Mouse (Mus musculus) forebrain, postnatal 0 days (tissue): ENCODE measurements at regions not wholly inside any gene's neighbourhood (a gene's known extent, or its start where the extent isn't known, plus 50 kb on each side); places are given as distances from the start of the nearest gene placed in this dataset.
A peak's percentile ranks its signal among the peaks of the same experiment; 100 is the strongest.
"Not testable (repeated sequence)": the region's sequence is repeated elsewhere in the genome, so short reads cannot be mapped to it uniquely, and the experiment has no call there.

Experiments used
- ATAC-seq: fragments of 200-750 bp; cut with Nextera tagmentation; 2 replicates; pipeline ENCODE4 v1.8.0; 2017; ENCODE audit warnings: mild to moderate bottlenecking, moderate library complexity
- DNase-seq: peaks from one replicate; pipeline ENCODE4 v3.0.0-alpha.2; 2015
- H3K27ac ChIP-seq: fragments of 300-500 bp; sonication (generic); 2 replicates; pipeline ENCODE4 v1.5.1; 2014; ENCODE audit warnings: low read depth, mild to moderate bottlenecking, antibody characterized with exemption, low read length, moderate library complexity, mixed read lengths
- H3K27me3 ChIP-seq: fragments of 300-500 bp; sonication (generic); 2 replicates; pipeline ENCODE4 v1.6.1; 2014; ENCODE audit warnings: mild to moderate bottlenecking, low read length, mixed read lengths; ENCODE audit not compliant: insufficient read depth
- H3K36me3 ChIP-seq: fragments of 300-500 bp; sonication (generic); 2 replicates; pipeline ENCODE4 v1.6.1; 2014; ENCODE audit warnings: mild to moderate bottlenecking, moderate library complexity; ENCODE audit not compliant: insufficient read depth
- H3K4me1 ChIP-seq: fragments of 300-500 bp; sonication (generic); 2 replicates; pipeline ENCODE4 v1.6.1; 2014; ENCODE audit warnings: antibody characterized with exemption; ENCODE audit not compliant: insufficient read depth
- H3K4me2 ChIP-seq: fragments of 300-500 bp; sonication (generic); 2 replicates; pipeline ENCODE4 v1.6.1; 2014; ENCODE audit warnings: low read depth, mild to moderate bottlenecking, moderate library complexity
- H3K4me3 ChIP-seq: fragments of 300-500 bp; sonication (generic); 2 replicates; pipeline ENCODE4 v1.5.1; 2014; ENCODE audit warnings: low read depth, low read length, mixed read lengths
- H3K9ac ChIP-seq: fragments of 300-500 bp; sonication (generic); 2 replicates; pipeline ENCODE4 v1.6.1; 2014; ENCODE audit warnings: mild to moderate bottlenecking
- H3K9me3 ChIP-seq: fragments of 300-500 bp; sonication (generic); 2 replicates; pipeline ENCODE4 v1.6.1; 2016; ENCODE audit warnings: low read length
- CTCF ChIP-seq: sonication (generic); IDR thresholded peaks from 2 replicates; pipeline ENCODE4 v1.5.1; 2016; ENCODE audit warnings: antibody characterized with exemption, control low read depth, low read depth
- WGBS: fragments of 180-500 bp; shearing (Covaris S2); extraction: QIAGEN DNeasy Blood & Tissue Kit; methylation state at CpG from one replicate; pipeline ENCODE4 v1.1.7; 2014; 5-methylcytosine and 5-hydroxymethylcytosine counted together

- Histone ChIP-seq H3K36me3 (no peaks in the 10 kb centered on the region), H3K4me3 (no peak overlapping the region), H3K4me1 (peaks cover 2% of the 10 kb centered on the region), H3K9ac (no peak overlapping the region), H3K9me3 (no peaks in the 10 kb centered on the region), H3K27me3 (0 out of 2 replicates have a peak, but pooled peaks cover 3% of the 10 kb centered on the region), H3K27ac (no peak overlapping the region), H3K4me2 (no peak overlapping the region)
- TF ChIP-seq CTCF = no peak
- ATAC-seq (peak; percentile 68), DNase-seq (peak; percentile 61)
- WGBS = 37% methylated on average over 8 of the region's 8 CpGs
These were observed 78.4 kb downstream of the Cpn2 start for GRCm38 (mm10) chr16:30188769-30189430.

- TF ChIP-seq CTCF = no peak
These were observed 76.9 kb downstream of the Cpn2 start for GRCm38 (mm10) chr16:30190351-30190750.

GRCm38 (mm10) chr16:30190935-30191514, 76.3 kb downstream of the Cpn2 start:
- H3K4me2 ChIP-seq = no peak overlapping the region
- peaks cover 8% of the 10 kb centered on the region for H3K4me1 ChIP-seq
- H3K9me3 ChIP-seq = no peaks in the 10 kb centered on the region
- no peak overlapping the region for H3K9ac ChIP-seq
- H3K27me3 ChIP-seq = 0 out of 2 replicates have a peak, but pooled peaks cover 3% of the 10 kb centered on the region
- H3K27ac ChIP-seq = no peak overlapping the region
- WGBS = 88% methylated on average over 15 of the region's 15 CpGs
- no peaks in the 10 kb centered on the region for H3K36me3 ChIP-seq
- H3K4me3 ChIP-seq = no peak overlapping the region
- no peak for TF ChIP-seq CTCF
- DNase-seq (no peak), ATAC-seq (no peak)

More at GRCm38 (mm10) chr16:30190351-30190750, 76.9 kb downstream of the Cpn2 start:
- no peak for DNase-seq
- H3K4me3 ChIP-seq = no peak overlapping the region
- ATAC-seq = no peak
- H3K9ac ChIP-seq = no peak overlapping the region
- no peak overlapping the region for H3K27ac ChIP-seq
- no peaks in the 10 kb centered on the region for H3K36me3 ChIP-seq
- H3K27me3 ChIP-seq = 0 out of 2 replicates have a peak, but pooled peaks cover 3% of the 10 kb centered on the region
- H3K4me1 ChIP-seq = peaks cover 8% of the 10 kb centered on the region
- 83% methylated on average over 11 of the region's 11 CpGs for WGBS
- H3K4me2 ChIP-seq = no peak overlapping the region
- no peaks in the 10 kb centered on the region for H3K9me3 ChIP-seq

GRCm38 (mm10) chr16:30193294-30194261, 73.7 kb downstream of the Cpn2 start:
- no peak overlapping the region for H3K27ac ChIP-seq
- WGBS = 35% methylated on average over 8 of the region's 8 CpGs
- peaks cover 8% of the 10 kb centered on the region for H3K4me1 ChIP-seq
- H3K9me3 ChIP-seq = no peaks in the 10 kb centered on the region
- no peak overlapping the region for H3K9ac ChIP-seq
- DNase-seq (peak; percentile 67), ATAC-seq (peak; percentile 76)
- no peak overlapping the region for H3K4me3 ChIP-seq
- TF ChIP-seq CTCF = no peak
- H3K27me3 ChIP-seq = no peaks in the 10 kb centered on the region
- H3K36me3 ChIP-seq = no peaks in the 10 kb centered on the region
- H3K4me2 ChIP-seq = no peak overlapping the region

- no peak for ATAC-seq
- Histone ChIP-seq H3K9me3 (no peaks in the 10 kb centered on the region), H3K9ac (no peak overlapping the region), H3K4me1 (peaks cover 8% of the 10 kb centered on the region), H3K36me3 (no peaks in the 10 kb centered on the region), H3K27ac (no peak overlapping the region), H3K4me3 (no peak overlapping the region), H3K4me2 (no peak overlapping the region), H3K27me3 (no peaks in the 10 kb centered on the region)
- no peak for TF ChIP-seq CTCF
- DNase-seq = no peak
- WGBS = 79% methylated on average over 7 of the region's 7 CpGs
These were observed 72.5 kb downstream of the Cpn2 start for GRCm38 (mm10) chr16:30194836-30195235.

GRCm38 (mm10) chr16:30195859-30196258, 71.4 kb downstream of the Cpn2 start:
- not testable (repeated sequence) for H3K9ac ChIP-seq, DNase-seq, ATAC-seq, H3K4me2 ChIP-seq, H3K36me3 ChIP-seq, H3K27ac ChIP-seq, H3K4me1 ChIP-seq, H3K27me3 ChIP-seq, H3K9me3 ChIP-seq, H3K4me3 ChIP-seq
- WGBS = 93% methylated on average over 2 of the region's 2 CpGs
